Mouse (Mus musculus) megakaryocyte, embryonic 14.5 days (primary cell): ENCODE data around the gene Ccdc65.

Source experiments
- FLI1 ChIP-seq: IDR thresholded peaks from 2 replicates; pipeline ENCODE4 v1.6.1; 2012; ENCODE audit warnings: low read length, inconsistent platforms, mixed read lengths
- GATA1 ChIP-seq: IDR thresholded peaks from 3 replicates; pipeline ENCODE4 v1.6.1; 2012; ENCODE audit warnings: mixed read lengths, low read length, inconsistent platforms, borderline replicate concordance

DNA sequence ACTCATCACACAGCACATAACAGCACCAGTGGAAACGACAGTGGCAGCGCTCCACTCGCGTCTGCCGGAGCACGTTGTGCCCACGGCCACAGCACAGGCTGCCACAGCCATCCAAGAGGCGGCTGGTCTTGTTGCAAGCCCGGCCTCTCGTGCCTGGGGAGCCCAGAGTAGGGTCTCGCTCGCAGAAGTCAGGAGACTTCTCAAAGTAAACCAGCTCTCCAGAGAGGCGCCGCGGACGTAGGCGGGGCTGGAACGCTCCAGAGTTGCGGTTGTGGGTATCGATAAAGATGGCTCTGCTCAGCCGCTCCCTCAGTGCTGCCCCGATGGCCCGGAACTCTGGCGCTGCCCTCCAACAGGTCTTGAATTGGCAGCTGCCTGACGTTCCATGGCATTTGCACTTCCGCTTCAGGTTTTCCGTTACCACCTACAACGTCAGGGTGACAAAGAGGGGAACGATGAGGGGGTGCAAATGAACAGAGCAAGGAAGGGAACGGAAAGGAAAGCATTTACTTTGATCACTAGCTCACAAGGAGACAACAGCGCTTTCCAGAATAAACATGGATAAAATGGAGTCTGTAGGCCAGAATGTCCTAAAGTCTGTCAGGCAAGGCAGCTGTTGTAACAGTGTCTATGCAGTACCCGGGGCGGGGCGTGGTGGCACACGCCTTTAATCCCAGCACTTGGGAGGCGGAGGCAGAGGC is 64.7 kb downstream of the Ccdc65 start:
- no peak for TF ChIP-seq GATA1
- no peak for TF ChIP-seq FLI1
